9 mouse cellular contexts compared by ENCODE assay signal in genomic region chr5:108758396-108758795, GRCm38 (mm10). TPM values are rescaled to one million over a fixed set of nuclear protein-coding genes. Genes with fewer than 3 reads are reported as not detected.
A peak's percentile ranks its signal among the peaks of the same experiment; 100 is the strongest.
DNase-seq lines count a peak whose midpoint lies in the region; ATAC-seq and TF ChIP-seq lines count a peak whose summit lies in the region.
"Had no signal": no experiment of that assay in that cellular context is flagged by ENCODE, and none has a peak within 500 bp of the region (broad histone marks: within the 10 kb centered on the region; RNA-seq: fewer than 3 reads in every experiment).

No protein-coding gene starts in this region.

- H3K36me3 ChIP-seq in midbrain, postnatal 0 days (ENCODE audit: insufficient read depth, low read length) = no peaks in the 10 kb centered on the region
- H3K36me3 ChIP-seq in midbrain, embryonic 16.5 days (ENCODE audit: control insufficient read depth, insufficient read depth, low read length) = no peaks in the 10 kb centered on the region
- H3K36me3 ChIP-seq: embryonic facial prominence, embryonic 15.5 days had no signal

- peak; percentile 32; the same call in 1 of the 2 replicates for TF ChIP-seq CTCF in midbrain, postnatal 0 days (IDR thresholded peaks at IDR 0.05)
- TF ChIP-seq CTCF in layer of hippocampus, adult 2 months (conservative IDR thresholded peaks at IDR 0.05) = peak; percentile 81

- no peak overlapping the region for H3K4me2 ChIP-seq in midbrain, postnatal 0 days (ENCODE audit: low read depth, low read length, poor library complexity, severe bottlenecking)
- H3K4me2 ChIP-seq in midbrain, embryonic 16.5 days (ENCODE audit: low read length) = no peak overlapping the region
- H3K4me2 ChIP-seq: embryonic facial prominence, embryonic 15.5 days had no signal

- peak; percentile 4 for DNase-seq in midbrain, postnatal 0 days (ENCODE audit: low spot score)
- DNase-seq in adrenal gland, postnatal 10 days = peak; percentile 44
- peak; percentile 37 to 39 for DNase-seq in layer of hippocampus, adult 2 months (ENCODE audit: low spot score in 2 of 2)
- DNase-seq in lung, postnatal 14 days = peak; percentile 24
- no peak for DNase-seq in spleen, postnatal 4 days (ENCODE audit: low spot score in 2 of 2)

- ATAC-seq in midbrain, postnatal 0 days (ENCODE audit: low FRiP score) = no peak
- ATAC-seq in midbrain, embryonic 16.5 days = no peak
- ATAC-seq in erythroid progenitor cell, adult 5-6 weeks (replicated peaks; ENCODE audit: low FRiP score, poor library complexity, severe bottlenecking) = peak; percentile 69

- WGBS in midbrain, postnatal 0 days = 65% methylated on average over 3 of the region's 3 CpGs
- WGBS in midbrain, embryonic 16.5 days = 61% methylated on average over 3 of the region's 3 CpGs

- no peak overlapping the region for H3K9ac ChIP-seq in midbrain, postnatal 0 days (replicated peaks; ENCODE audit: low read length, poor library complexity, severe bottlenecking)
- H3K9ac ChIP-seq in midbrain, embryonic 16.5 days (ENCODE audit: low read depth, low read length) = no peak overlapping the region
- H3K9ac ChIP-seq: embryonic facial prominence, embryonic 15.5 days had no signal

- H3K4me3 ChIP-seq in midbrain, postnatal 0 days (ENCODE audit: low read depth, low read length) = no peak overlapping the region
- no peak overlapping the region for H3K4me3 ChIP-seq in midbrain, embryonic 16.5 days (ENCODE audit: low read depth, low read length)
- no peak overlapping the region for H3K4me3 ChIP-seq in layer of hippocampus, adult 2 months
- H3K4me3 ChIP-seq: embryonic facial prominence, embryonic 15.5 days; megakaryocyte, embryonic 14.5 days had no signal

- no peaks in the 10 kb centered on the region for H3K9me3 ChIP-seq in midbrain, postnatal 0 days (ENCODE audit: low read length)
- no peaks in the 10 kb centered on the region for H3K9me3 ChIP-seq in midbrain, embryonic 16.5 days (replicated peaks; ENCODE audit: control insufficient read depth, low read length, poor library complexity, severe bottlenecking)
- H3K9me3 ChIP-seq: embryonic facial prominence, embryonic 15.5 days; megakaryocyte, embryonic 14.5 days had no signal

- H3K27ac ChIP-seq in midbrain, postnatal 0 days (ENCODE audit: low read depth, low read length) = no peak overlapping the region
- H3K27ac ChIP-seq in midbrain, embryonic 16.5 days (ENCODE audit: low read length) = no peak overlapping the region
- H3K27ac ChIP-seq in layer of hippocampus, adult 2 months = no peak overlapping the region
- H3K27ac ChIP-seq: embryonic facial prominence, embryonic 15.5 days had no signal

- H3K27me3 ChIP-seq in midbrain, postnatal 0 days (ENCODE audit: insufficient read depth, low read length) = no peaks in the 10 kb centered on the region
- no peaks in the 10 kb centered on the region for H3K27me3 ChIP-seq in midbrain, embryonic 16.5 days (ENCODE audit: control insufficient read depth, insufficient read depth, low read depth, low read length)
- H3K27me3 ChIP-seq: embryonic facial prominence, embryonic 15.5 days had no signal

- no peaks in the 10 kb centered on the region for H3K4me1 ChIP-seq in midbrain, postnatal 0 days (ENCODE audit: insufficient read depth, low read length)
- no peaks in the 10 kb centered on the region for H3K4me1 ChIP-seq in midbrain, embryonic 16.5 days (ENCODE audit: control insufficient read depth, insufficient read depth, low read length)
- H3K4me1 ChIP-seq: embryonic facial prominence, embryonic 15.5 days; megakaryocyte, embryonic 14.5 days had no signal

RNA-seq across cellular contexts. Expression of gene Rnf212, which starts 16.4 kb away (rescaled TPM):
- total RNA-seq in midbrain, postnatal 0 days (2014; rRNA removed) = not detected in 2 replicates
- not detected in 2 replicates for polyA plus RNA-seq in midbrain, postnatal 0 days (2015; fragmentation: Nextera tagmentation; extraction: Ambion mirVana)
- not detected in 2 replicates for polyA plus RNA-seq in midbrain, embryonic 16.5 days (2015; fragmentation: Nextera tagmentation; extraction: Ambion mirVana)
- not detected for total RNA-seq in adrenal gland, postnatal 10 days (2021)
- 7.1 and 9.7 TPM in 2 replicates for total RNA-seq in erythroid progenitor cell, adult 5-6 weeks (2015; ENCODE audit: low replicate concordance)
- 13.5 and 16.0 TPM in 2 replicates for total RNA-seq in erythroid progenitor cell, adult 5-6 weeks (2017; ENCODE audit: low replicate concordance)
- not detected for total RNA-seq in layer of hippocampus, adult 2 months (2021)
- polyA plus RNA-seq: embryonic facial prominence, embryonic 15.5 days had no signal

RNA-seq across cellular contexts. Expression of gene Tmed11, which starts 36.8 kb away (rescaled TPM):
- not detected in 2 replicates for total RNA-seq in midbrain, postnatal 0 days (2014; rRNA removed)
- polyA plus RNA-seq in midbrain, postnatal 0 days (2015; fragmentation: Nextera tagmentation; extraction: Ambion mirVana) = not detected in 2 replicates
- not detected in 2 replicates for polyA plus RNA-seq in midbrain, embryonic 16.5 days (2015; fragmentation: Nextera tagmentation; extraction: Ambion mirVana)
- total RNA-seq in adrenal gland, postnatal 10 days (2021) = not detected
- not detected in 2 replicates for total RNA-seq in erythroid progenitor cell, adult 5-6 weeks (2015; ENCODE audit: low replicate concordance)
- total RNA-seq in erythroid progenitor cell, adult 5-6 weeks (2017; ENCODE audit: low replicate concordance) = not detected in 2 replicates
- total RNA-seq in layer of hippocampus, adult 2 months (2021) = not detected
- polyA plus RNA-seq: embryonic facial prominence, embryonic 15.5 days had no signal

RNA-seq across cellular contexts. Expression of gene Vmn2r8, which starts 50.3 kb away (rescaled TPM):
- not detected in 2 replicates for total RNA-seq in midbrain, postnatal 0 days (2014; rRNA removed)
- polyA plus RNA-seq in midbrain, postnatal 0 days (2015; fragmentation: Nextera tagmentation; extraction: Ambion mirVana) = not detected in 2 replicates
- polyA plus RNA-seq in midbrain, embryonic 16.5 days (2015; fragmentation: Nextera tagmentation; extraction: Ambion mirVana) = not detected in 2 replicates
- not detected for total RNA-seq in adrenal gland, postnatal 10 days (2021)
- not detected in 2 replicates for total RNA-seq in erythroid progenitor cell, adult 5-6 weeks (2015; ENCODE audit: low replicate concordance)
- total RNA-seq in erythroid progenitor cell, adult 5-6 weeks (2017; ENCODE audit: low replicate concordance) = not detected in 2 replicates
- not detected for total RNA-seq in layer of hippocampus, adult 2 months (2021)
- polyA plus RNA-seq: embryonic facial prominence, embryonic 15.5 days had no signal

Comparison
In these comparisons a context has a peak if more than half of its experiments do, and no peak if none do; other contexts are left out.
1. DNase-seq: peak in midbrain, postnatal 0 days (single experiment), adrenal gland, postnatal 10 days (single experiment), layer of hippocampus, adult 2 months (2 of 2) and lung, postnatal 14 days (single experiment); none in spleen, postnatal 4 days (0 of 2).